Mouse (Mus musculus): Measurements from ENCODE around the gene Rasl12.
A peak's percentile ranks its signal among the peaks of the same experiment; 100 is the strongest.

Gene Rasl12

DNA sequence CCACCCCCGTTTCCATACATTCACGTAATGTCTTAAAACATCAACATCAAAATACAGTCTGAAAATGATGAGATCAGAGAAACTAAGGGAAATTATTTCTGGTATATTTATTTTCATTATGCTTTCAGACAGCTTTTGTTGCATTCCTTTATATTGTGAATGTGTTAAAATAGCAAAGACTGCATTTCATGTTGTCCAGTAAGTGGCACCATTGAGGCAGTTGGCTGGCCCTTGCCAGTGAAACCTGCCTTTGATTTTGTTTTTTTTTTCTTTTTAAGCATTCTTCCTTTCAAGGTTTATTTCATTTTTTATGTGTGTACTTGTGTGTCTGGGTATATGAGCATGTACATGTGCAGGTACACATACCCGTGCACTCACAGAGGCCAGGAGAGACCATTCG is 46.4 kb downstream of the Rasl12 start:
- DNase-seq, result no peak

DNA sequence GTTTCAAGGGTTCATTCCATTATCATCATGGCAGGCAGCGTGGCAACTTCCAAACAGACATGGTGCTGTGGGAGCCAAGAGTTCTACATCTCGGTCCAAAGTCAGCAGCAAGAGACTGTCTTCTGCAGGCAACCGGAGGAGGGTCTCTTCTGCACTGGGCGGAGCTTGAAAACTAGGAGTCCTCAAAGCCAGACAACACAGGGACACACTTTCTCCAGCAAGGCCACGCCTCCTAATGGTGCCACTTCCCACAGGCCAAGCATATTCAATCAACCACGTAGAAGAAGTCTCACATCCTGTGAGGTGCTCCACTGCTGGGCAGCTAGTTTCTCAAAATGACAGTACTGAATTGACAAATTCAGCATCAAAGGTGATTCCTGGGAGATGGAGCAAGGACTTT is 49.6 kb downstream of the Rasl12 start:
- no peak for DNase-seq

DNA sequence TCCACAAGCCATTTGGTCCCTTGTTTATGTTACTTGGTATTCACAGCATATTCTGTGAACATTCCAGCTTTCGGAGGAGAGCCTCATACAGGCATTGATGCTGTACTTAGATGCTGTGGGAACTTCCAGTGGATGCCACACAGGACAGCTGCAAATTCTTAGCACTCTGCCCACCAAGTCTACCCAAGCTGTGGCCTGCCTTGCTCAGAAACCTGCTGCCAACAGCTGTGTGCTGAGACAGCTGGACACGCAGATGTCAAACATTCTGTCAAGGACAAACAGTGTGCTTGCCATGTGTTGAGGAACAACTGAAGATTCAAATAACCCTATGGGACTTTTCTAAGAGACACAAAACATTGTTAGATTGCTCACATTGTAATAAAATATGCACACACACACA is 60.7 kb downstream of the Rasl12 start:
- DNase-seq, result no peak

DNA sequence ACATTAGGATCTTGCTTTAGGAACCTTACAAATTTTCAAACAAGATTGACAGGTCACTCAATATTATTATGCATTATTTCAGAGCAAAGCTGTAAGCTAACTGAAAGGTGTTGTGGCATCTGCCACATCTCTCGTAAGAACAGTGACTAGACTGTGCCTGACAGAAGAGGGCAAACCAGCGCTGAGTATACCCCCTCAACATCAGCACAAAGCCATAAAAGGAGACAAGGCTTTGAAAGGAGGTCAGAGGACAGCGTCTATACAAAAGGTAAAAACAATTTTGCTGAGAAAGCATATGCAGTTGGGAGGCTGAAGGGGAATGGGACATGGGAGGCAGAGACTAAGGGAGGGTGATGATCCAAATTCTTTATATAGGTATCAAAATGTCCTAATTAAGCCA is 61.9 kb downstream of the Rasl12 start:
- DNase-seq, result no peak

DNA sequence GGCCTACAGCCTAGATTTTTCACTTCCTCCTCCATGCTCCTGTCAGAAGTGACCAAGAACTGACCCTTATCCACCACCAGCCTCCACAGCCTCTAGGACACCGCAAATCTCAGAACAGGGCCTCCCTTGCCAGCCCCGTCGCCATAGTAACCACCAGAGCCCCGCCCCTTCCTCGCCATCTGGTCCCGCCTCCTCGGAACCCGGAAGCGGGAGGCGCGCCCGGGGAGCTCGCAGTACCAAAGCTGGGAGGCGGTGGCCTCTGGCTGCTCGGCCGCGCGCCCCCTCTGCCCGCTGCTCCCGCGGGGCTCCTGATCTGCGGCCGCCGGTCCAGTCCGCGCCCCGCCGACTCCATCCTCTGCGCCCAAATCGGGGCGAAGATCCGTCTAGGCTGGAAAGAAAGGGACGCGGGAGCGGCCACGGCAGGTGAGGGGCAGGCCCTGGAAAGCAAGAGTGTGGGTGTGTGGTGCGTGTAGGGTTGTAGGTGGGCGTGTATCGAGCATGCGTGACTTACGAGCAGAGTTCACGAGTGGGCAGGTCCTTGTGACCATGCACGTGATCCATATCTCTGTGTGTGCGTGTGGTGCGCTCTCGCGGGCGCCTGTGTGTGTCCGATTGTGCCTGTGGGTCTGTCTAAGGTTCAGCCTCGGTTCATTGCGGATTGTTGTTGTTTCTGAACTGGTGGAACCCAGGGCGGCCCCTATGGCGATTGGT is 62.6 kb downstream of the Rasl12 start, which contains the start of gene Spg21:
Spg21 (plus strand) TSS at position 216 of the 711 bp plus-strand sequence.
- peak; percentile 95 for DNase-seq

DNA sequence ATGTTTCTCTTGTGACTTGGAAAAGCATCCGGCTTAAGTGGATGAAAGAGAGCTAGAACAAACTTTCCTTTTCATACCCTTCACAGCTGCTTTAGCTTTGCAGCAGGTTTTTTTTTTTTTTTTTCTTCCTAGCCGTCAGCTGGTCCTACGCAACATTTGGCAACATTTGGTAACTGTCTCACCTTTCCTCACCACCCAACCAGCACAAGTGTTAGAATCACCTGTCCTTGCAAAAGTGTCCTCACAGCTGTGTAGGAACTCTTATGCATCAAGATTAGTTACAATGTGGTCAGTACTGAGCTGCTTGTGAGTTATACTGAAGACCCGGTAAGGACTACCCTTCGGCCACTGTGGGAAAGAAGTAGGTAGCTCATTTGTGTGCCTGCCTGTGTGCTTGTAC is 64.2 kb downstream of the Rasl12 start:
- DNase-seq, result no peak

DNA sequence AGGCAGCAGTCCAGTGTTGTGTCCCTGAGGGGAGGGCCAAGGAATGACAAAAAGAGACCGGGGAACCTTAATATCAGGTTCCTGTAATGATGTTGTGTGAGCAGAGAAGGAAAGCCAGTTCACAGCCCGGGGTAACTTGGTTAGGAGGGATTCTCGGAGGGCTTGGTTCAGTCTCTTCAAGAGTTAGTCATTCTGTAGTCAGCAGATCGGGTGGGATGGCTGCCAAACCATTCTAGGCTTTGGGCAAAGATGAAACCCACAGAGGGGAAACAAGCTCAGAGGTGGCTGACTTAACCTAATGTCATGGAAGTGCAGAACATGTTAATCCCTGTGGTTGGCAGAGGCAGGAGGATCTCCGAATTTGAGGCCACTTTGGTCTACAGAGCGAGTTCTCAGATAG is 65.9 kb downstream of the Rasl12 start:
- DNase-seq, result peak in 1 of 2 experiments; percentile 17

Measured in cerebellum, postnatal 36 days (tissue).